Mouse (Mus musculus): ENCODE measurements at regions not wholly inside any gene's neighbourhood (a gene's known extent, or its start where the extent isn't known, plus 50 kb on each side); places are given as distances from the start of the nearest gene placed in this dataset.

DNA sequence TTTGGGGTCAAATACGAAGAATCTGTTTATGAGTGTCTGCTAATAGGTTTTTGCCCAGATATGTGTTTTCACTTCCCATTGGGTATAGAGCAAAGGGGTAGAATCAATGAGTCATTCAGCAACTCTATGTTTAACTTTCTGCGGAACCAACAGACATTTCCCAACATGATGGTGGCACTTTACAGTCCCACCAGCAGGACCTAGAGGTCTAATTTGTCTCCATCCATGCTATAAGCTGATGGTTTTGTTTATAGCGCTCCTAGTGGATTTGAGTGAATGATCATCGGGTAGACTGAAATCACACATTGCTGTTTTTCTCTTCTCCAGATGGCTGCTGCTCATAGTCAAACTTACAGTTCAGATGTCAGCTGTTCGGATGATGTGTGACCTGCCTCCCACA is 99.7 kb upstream of the Arid5b start:
- in situ Hi-C loops (cut with MboI, MseI) = no loop called here

DNA sequence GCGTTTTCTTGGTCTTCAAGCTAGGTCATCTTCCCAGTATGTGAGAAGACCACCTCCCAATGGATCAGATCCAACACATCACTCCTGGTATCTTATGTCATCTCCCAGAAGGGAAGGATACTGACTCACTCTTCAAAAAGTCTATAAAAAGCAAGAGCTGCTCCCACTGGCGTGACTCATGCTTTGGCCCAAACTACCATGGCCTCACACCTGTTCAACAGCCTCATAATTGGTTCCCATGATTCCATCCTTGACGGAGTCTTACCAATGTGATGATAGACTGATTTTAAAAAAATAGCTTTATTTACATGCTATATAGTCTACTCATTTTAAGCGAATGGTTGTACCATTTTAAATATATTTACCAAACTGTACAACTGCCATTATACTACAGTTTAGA is 98.9 kb upstream of the Arid5b start:
- in situ Hi-C loops (cut with MboI, MseI) = no loop called here

DNA sequence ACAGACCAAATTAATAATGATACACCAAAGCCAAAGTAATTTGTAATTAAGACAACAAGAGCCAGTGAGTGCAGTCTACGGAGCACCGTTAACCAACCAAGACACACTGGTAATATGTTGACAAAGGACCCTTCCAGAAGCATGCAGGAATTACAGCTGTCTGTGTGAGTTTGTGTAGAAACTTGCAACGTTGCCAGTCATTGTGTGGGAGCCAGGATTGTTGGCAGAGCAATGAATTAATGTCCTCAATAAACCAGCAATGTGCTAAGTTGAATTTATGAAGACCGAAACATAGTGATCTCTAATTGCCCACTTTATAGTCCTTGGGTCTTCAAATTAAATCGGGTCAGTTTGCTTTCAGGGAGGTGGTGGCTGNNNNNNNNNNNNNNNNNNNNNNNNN is 95.3 kb upstream of the Arid5b start:
- in situ Hi-C loops (cut with MboI, MseI) = no loop called here

DNA sequence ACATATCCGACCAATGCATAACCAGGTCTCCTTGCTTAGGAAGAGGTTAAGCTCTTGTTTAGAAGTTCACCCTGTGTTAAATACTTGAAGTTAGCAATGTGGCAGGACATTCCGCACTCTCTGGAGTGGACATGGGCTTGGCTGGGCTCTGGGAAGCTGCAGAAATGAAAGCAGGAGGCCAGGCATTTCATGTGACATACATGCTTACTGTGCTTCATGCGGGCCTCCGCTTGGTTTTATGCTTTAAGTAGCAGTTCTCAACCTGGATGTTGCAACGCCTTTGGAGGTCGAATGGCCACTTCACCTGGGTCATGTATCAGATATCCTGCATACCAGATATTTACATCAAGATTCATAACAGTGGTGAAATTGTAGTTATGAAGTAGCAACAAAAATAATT is 93.2 kb upstream of the Arid5b start:
- in situ Hi-C loops (cut with MboI, MseI) = no loop called here

DNA sequence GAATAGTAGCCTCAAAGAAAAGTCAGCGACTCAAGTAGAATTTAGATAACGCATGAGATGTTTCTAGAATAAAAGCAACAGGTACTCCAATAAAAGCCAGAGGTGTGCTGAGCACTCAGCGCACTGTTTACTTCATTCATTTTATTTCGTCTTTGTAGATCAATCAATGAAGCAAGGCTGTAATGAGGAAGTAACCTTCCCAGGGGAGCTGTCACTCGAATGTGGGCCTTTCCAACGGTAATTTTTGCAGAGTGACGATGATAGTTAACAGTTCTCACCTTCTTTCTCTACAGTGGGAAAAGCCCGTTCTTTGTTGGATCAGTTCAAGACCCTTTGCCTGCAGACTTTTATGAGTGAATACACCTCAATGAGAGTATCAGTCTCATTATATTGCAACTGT is 92.4 kb upstream of the Arid5b start:
- in situ Hi-C loops (cut with MboI, MseI) = no loop called here

DNA sequence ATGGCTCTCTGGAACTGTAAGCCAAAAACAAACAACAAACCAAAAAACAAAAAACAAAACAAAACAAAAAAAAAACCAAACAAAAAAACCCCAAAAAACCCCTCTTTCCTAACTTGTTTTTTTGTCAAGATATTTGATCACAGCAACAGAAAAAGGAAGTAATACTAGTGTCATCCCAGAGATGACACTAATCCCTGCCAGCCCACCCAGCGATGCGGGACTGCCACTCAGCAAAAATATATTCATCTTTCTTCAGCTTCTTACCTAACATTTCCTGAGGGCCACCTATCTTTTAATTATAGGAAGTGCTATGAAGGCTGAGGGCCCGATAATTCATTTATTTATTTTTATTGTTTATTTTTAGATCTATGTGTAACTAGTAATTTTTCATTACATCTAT is 88.3 kb upstream of the Arid5b start:
- in situ Hi-C loops (cut with MboI, MseI) = no loop called here

DNA sequence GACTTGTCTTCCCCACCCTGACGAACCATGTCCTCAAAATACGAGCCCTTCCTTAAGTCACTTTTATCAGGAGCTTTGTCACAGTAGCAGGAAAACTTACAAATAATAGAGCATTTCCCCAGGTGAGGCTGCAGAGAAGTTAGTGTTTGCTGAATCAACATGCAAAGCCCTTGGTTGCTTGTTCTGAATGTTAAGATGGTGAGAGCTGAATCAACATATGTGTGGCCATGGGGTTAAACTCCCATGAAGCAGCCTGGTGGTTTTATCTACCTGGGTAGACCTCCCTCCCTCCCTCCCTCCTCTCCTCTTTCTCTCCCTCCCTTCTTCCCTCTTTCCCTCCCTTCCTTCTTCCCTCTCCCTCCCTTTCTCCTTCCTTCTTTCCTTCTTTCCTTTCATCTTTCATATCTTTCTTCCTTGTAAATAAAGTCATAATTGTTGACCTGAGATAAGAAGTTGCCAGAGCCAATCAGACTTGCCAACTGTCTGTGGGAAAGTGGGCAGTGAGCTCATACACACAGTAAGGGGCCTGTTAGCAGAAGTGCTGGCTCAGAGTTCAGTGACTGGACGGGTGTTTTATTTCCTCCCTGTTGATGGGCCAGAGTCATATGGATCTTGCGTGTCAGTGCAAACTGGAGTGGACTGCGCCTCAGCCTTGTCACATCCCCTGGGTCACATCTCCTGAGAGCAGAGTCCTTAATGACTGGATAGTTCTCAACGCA is 82.4 kb upstream of the Arid5b start:
- in situ Hi-C loops (cut with MboI, MseI) = no loop called here

DNA sequence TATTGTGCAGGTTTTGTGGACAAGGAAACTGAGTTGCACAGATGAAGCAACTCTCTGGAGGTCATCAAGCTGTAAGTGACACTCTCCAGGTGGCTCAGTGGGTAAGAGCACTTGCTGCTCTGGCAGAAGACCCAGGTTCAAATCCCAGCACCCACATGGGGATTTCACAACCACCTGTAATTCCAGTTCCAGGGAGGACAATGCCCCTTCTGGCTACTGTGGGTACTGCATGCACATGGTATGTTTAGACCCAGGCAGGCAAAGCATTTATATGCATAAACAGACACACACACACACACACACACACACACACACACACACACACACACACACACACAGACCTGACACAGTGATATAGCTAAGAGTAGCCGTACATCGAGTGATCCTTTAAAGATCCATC is 80.6 kb upstream of the Arid5b start:
- in situ Hi-C loops (cut with MboI, MseI) = no loop called here

DNA sequence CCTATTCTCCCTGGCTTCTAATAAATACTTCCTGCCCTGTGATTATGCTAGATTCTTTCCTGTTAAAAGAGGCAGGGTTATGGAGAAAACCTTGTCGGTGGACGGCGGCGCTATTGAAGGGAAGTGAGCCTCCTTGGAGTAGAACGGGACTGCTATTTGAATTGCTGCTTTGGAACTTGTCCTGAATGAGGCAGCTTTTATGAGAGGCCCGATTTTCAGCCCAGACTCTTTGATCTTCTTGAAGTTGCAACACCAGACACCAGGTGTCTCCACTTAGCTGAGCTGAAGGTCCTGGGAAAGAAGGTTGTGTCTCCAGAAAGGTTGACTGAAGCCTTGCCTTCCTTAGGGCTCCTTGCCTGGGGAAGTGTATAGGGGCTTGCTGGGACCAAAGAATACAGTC is 78.4 kb upstream of the Arid5b start:
- in situ Hi-C loops (cut with MboI, MseI) = no loop called here

DNA sequence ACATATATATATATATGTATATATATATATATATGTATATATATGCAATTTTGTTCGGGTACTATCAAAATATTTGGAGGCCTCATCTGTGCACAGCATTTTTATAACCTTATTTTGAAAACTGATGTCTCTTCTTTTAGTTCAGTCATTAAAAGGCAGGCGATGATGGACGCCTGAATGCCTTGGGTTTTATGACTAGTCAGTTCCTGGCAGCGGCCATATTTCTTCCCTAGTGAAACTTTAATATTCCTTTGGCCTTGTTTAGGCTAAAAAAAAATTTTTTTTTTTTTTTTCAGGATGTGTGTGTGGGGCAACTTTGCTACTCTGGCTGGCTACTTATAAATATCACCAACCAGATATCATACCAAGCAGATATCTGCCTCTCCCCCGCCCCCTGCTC is 78.0 kb upstream of the Arid5b start:
- in situ Hi-C loops (cut with MboI, MseI) = no loop called here

DNA sequence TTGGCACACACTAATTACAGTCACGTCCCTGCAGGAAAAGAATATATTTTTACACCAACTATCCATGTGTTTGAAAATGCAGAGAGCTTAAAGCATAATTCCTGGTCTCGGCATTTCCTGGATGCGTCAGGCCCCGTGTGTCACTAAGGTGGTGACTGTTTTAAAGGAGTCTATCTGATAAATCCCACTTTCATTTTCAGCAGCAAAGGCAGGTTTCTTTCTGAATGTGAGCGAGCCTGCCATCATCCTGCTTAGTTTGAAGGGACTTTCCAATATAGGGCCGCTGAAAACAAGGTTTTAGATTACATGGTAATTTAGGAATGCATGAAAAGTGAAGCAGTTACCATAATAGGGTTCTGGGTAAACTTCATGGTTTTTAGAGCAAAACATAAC is 77.5 kb upstream of the Arid5b start:
- in situ Hi-C loops (cut with MboI, MseI) = no loop called here

DNA sequence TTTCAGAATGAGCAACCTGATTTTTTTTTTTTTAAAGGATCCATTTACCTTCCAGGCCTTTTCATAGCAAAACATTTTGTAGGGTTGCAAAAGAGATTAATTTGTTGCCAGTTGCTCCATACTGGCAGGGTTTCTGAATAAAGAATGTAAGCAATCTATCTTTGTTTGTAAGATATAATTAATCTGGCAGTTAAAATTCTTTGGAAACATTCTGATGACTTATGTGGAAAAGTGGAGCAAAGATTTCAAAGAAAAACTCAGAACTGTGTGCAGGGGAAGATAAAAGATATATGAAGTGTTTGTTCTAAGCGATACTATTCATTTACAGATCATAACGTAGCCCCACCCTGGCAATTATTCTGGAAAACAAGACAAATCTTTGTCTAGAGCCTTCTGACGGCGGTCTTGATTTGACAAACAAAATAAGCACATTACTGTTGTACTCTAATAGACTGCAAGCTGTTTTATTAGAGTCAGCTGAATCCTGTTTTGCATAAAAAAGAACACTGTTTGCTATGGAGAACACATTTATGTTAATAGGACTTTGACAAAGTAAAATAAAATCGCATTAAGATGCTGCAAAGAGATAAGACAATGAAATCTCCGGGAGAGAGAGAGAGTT is 77.0 kb upstream of the Arid5b start:
- in situ Hi-C loops (cut with MboI, MseI) = no loop called here

DNA sequence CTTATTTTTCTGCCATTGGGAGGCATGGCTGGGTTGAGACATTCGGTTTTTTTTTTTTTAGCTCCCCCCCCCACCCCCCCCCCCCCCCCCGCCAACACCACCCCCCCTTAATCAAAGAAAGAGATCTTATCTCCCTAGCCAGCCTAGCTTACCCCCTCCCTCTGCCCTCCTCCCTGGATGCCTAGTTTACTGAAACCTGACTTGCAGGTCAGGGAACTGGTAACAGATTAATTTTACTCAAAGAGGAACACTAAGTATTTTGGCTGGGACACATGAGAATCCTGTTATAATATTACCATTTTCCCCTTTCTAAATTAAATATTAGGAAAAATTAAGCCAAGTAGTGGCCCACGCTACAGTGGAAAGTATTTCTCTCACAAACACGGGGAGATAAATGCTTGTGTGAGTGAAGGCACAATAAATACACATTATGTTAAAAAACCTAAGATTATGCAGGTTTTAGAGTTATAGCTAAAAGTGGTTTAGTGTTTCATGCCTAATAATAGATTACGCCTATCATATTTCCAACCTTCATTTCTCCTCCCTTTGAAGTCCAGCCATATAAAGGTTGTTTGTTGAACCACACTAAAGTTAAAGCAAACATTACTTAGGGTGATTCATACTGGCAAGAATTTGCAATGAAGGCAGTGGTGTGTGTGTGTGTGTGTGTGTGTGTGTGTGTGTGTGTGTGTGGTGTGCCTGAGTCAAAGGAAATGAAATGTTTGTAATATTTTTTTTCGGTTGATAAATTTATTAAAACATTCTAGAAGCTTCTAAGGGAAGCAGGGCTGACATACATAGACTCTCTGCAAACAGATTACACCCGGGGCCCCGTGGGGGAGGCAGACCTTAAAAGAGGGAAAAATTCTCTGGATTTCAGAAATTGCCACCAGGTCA is 76.0 kb upstream of the Arid5b start:
- in situ Hi-C loops (cut with MboI, MseI) = no loop called here

DNA sequence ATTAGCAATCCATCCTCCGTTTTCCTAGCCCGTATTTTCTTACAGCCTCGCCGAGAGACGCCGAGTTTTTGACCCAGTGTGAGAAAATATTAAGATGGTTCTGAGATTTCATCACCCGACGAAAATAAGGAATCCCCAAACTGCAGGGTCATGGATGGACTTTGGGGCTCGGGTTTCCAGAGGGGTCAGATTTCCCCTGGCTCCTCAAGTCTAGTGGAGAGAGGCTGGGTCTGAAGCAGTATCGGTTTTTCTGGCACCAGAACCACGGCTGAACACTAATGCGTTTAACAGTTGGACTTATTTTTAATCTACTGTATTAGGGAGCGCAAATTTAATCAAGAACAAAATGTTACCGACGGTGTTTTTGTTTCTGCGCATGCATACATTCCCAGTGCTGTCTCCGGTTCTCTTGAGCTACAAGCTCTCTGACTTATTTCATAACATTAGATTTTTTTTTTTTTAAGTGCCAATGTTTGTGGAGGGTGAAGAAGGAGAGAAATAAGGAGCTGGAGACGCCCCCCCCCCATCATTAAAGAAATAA is 75.2 kb upstream of the Arid5b start:
- in situ Hi-C loops (cut with MboI, MseI) = no loop called here

DNA sequence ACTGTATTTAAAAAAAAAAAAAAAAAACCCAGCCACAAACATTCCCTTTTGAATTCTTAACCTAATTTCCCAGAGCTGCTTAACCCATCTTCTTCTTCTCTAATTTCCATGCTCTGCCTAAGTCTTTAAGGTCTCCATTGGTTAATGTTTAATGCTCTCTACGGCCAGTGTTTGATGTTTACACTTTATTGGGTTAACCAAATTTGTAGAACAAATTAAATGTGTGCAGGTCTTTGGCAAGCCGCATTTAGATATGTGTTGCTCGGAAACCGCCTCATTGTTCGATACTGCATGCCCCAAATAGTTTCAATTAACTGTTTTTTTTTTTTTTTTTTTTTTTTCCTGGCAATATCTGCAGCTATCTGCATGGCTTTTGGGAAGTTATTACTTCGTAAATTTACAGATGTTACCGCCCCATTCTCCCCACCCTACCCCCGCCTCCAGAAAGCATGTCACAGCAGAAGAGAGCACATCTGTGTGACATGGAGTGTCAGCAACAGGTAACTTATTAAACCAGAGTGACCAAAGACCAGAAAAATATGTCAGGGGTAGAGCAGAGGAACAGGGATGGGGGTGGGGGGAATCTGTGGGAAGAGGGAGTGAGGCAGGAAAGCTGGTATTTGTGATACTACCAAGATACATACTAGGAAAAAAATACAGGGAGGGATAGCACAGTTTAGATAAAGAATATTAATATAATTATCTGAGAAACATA is 73.5 kb upstream of the Arid5b start:
- in situ Hi-C loops (cut with MboI, MseI) = no loop called here

DNA sequence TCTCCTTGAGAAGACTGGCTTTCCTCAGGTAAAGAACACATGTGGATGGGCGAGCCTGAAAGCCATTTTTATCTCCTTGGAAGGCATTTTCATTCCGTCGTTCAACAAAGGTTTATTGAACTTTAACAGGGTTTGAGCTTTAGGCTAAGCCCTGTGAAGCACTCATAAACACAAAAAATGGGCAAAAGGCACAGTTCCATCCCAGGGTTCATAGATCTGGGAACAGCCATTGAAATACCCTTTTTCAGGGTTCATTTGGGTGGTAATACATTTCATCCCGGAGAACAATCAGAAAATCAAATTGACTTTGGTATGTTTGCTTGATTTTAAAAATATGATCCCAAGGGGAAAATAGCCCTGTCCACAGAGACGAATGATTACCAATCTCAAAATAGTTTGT is 72.9 kb upstream of the Arid5b start:
- in situ Hi-C loops (cut with MboI, MseI) = no loop called here

DNA sequence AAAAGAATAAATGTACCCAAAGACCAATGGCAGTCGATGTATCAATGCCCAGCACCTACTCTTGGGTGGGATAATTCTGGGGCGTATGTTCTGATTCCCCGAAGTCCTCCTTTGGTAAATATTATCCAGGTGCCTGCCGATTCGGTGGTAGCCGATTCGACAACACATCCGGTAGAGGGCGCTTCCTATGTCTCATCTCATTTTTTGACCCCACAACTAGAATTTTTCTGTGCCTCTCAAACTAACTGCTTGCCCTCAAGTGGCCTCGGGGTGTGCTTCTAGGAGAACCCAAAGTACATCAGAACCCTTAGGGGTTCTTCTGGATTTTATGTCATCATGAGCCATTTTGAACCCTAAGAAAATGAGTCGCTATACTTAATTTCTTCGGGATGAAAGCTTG is 72.3 kb upstream of the Arid5b start:
- in situ Hi-C loops (cut with MboI, MseI) = no loop called here

DNA sequence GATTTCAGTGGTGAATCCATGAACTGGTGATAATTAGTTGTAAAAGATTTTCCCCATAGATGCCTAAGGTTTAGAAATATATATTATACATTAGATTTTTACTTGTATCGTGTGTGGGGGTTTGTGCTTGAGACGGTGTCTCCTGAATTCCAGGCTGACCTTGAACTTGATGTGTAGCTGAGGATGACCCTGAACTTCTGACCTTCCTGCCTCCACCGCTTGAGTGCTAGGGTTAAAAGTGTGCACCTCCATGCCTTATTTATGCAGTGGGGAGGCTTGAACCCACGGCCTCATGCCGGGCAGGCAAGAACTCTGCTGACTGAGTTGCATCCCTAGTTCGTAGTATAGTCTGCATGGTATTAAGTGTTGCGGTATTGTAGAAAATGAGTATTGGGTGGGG is 69.3 kb upstream of the Arid5b start:
- in situ Hi-C loops (cut with MboI, MseI) = no loop called here

DNA sequence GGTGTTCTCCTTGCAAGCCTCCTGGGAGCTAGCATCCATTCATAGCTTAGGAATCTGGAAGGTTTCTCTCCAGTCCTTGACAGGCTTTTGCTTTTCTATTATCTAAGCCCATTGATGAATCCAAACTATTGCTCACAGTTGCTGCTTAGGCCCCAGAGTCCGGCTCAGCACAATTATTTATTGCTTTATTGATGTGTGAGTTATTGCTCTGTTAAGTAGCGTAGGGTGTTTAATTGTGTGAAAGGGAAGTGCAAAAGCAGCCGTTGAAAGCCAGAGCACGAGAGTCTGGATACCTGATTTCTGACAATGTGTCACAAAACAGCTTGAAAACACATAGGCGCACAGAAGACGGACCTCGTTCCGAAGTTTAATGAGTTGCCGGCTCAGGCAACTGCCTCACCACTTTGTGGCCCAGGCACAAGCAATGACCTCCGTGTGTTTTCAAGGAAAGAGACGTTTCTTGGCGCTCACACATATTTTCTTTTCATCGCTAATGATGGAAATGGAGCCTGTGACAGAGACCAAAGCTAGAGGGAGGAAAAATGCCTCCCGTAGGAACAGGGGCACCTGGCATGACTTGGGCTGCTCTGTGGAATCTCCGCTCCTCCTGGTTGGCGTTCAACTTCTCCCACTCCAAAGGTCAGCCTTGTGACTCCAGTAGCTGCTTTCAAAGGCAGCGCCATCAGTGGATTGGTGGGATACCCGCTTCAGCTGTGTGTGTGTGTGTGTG is 66.6 kb upstream of the Arid5b start:
- in situ Hi-C loops (cut with MboI, MseI) = no loop called here

DNA sequence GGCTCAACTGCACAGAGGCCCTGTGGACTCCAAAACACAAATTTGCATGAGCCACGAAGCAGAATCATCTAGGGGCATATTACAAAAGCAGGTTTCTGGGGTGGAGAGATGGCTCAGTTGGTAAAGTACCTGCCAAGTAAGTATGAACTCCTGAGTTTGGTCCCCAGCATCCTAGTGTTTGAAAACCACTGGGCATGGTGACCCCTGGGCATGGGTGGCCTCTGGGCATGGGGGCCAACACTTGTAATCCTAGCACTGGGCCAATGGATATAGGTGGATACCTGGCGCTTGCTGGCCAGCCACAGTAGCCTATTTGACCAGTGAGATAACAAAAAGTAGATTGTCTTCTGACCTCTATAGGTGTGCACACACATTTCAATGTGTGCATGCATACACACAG is 65.7 kb upstream of the Arid5b start:
- in situ Hi-C loops (cut with MboI, MseI) = no loop called here

DNA sequence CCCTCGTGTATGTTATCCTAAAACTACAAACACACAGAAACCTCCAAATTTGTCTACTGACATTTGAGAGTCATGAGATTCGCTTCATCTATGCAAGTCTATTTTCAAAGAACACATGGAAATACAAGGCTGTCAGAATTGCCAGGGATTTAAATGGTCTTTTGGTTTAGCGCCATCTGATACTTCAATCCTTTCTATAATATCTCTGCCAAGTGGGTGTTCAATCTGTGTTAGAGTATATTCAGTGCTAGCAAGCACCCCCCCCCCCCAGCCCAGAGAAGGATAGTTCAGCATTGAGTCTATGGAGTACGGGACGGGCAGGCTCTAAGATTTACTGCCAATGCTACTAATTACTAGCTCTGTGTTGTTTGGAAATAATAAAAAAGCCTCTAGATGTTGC is 55.5 kb upstream of the Arid5b start:
- in situ Hi-C loops (cut with MboI, MseI) = loop anchor here (10.0 kb wide), 1 partner anchor 1711 kb away; no protein-coding TSS in a partner anchor

Data from regulatory T cell (primary cell).